Mouse (Mus musculus): ENCODE results near the gene Ube2t.

DNA sequence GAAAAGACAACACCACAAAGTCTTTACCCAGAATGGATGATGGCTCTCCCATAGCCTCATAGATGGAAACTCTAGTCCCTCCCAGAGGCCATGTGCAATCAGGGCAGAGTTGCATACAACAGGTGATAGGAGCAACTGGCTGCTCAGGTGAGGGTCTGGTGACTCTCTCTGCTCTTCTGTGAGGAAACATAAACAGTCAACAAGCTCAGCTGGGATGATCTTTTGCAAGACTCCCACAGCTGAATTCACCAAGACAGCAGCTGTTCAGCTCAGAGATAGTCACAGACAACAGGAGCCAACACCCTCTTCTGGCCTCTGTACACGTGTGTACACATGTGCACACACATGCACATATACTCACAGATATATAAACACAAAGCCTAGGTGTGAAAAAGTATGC is 24.1 kb upstream of the Ube2t start:
- TF ChIP-seq POLR2A (IDR thresholded peaks at IDR 0.05; ENCODE audit: insufficient read depth, low read length) (no peak), CTCF (IDR thresholded peaks at IDR 0.05; ENCODE audit: low read depth, low read length) (no peak), EP300 (IDR thresholded peaks at IDR 0.05; ENCODE audit: insufficient read depth, low read depth, low read length) (no peak)
